Mouse (Mus musculus) hindbrain, embryonic 12.5 days (tissue): Measurements from ENCODE around the gene Fmo2. TPM values are rescaled to one million over a fixed set of nuclear protein-coding genes. Genes with fewer than 3 reads are reported as not detected.

Experiments used
- polyA plus RNA-seq: library from polyadenylated mRNA; unstranded; fragments of >200 nt; fragmentation: Nextera tagmentation; extraction: Ambion mirVana; gene quantifications from 2 replicates; pipeline ENCODE4 v1.2.1, GENCODE M21; 2016

Gene Fmo2
- polyA plus RNA-seq, 1 experiment from 2014 or later, result not detected

Other genes with a start within 250 kb of the Fmo2 start
- not detected in 2 replicates for gene Myocos, start 240.5 kb downstream of the Fmo2 start, polyA plus RNA-seq
- 163 and 180 TPM in 2 replicates for gene Prrc2c, start 158.2 kb downstream of the Fmo2 start, polyA plus RNA-seq
- gene Fmo4, start 84.8 kb downstream of the Fmo2 start, polyA plus RNA-seq, result 0.46 and 0.52 TPM in 2 replicates
- 28.3 and 34.9 TPM in 2 replicates for gene Fmo1, start 32.1 kb downstream of the Fmo2 start, polyA plus RNA-seq
- gene Fmo6, start 38.8 kb upstream of the Fmo2 start, polyA plus RNA-seq, result not detected in 2 replicates
- gene Fmo3, start 85.8 kb upstream of the Fmo2 start, polyA plus RNA-seq, result not detected in 2 replicates
- gene Mroh9, start 186.9 kb upstream of the Fmo2 start, polyA plus RNA-seq, result not detected in 2 replicates